Mouse (Mus musculus) liver, embryonic 14.5 days (tissue): Measurements from ENCODE around the gene Pou5f1.
"Not testable (repeated sequence)": the region's sequence is repeated elsewhere in the genome, so short reads cannot be mapped to it uniquely, and the experiment has no call there.

Source experiments
- CTCF ChIP-seq: IDR thresholded peaks from 2 replicates; pipeline ENCODE4 v1.5.1; 2016; ENCODE audit warnings: antibody characterized with exemption, low read depth, control low read depth
- EP300 ChIP-seq: IDR thresholded peaks from 2 replicates; pipeline ENCODE4 v1.6.1; 2016; ENCODE audit warnings: antibody characterized with exemption, low read depth

DNA sequence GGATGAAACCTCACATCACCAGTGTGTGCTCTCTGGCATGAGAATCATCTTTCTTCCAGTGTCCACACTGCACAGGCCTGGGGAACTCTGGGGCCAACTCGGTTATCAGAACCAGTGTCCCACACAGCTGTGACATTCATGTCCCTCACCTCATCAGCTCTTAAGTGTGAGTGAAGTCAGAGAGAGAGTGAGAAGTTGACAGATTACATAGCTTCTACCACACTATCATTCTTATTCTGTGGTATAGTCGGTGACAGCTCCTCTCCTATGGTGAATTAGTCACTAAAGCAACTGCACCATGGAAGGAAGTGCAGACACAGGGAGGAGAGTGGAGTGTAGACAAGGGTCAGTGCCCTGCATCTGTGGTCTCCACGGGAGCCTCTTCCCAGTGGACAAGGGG is 36.9 kb upstream of the Pou5f1 start:
- not testable (repeated sequence) for TF ChIP-seq CTCF, EP300
